Mouse (Mus musculus) liver, adult 2 months (tissue): ENCODE measurements at regions not wholly inside any gene's neighbourhood (a gene's known extent, or its start where the extent isn't known, plus 50 kb on each side); places are given as distances from the start of the nearest gene placed in this dataset.

ENCODE experiments used
- DNase-seq: peaks from one replicate; pipeline ENCODE4 v3.0.0-alpha.2; 2011; ENCODE audit warnings: low read depth, low spot score; ENCODE audit errors: extremely low read depth
- H3K27ac ChIP-seq: fragments of 200-500 bp; replicated peaks from 2 replicates; pipeline ENCODE4 v1.5.1; 2012; ENCODE audit warnings: low read depth, mild to moderate bottlenecking, control low read depth, inconsistent platforms, low read length; ENCODE audit not compliant: insufficient read depth
- H3K27me3 ChIP-seq: fragments of 200-500 bp; 2 replicates; pipeline ENCODE4 v1.6.1; 2012; ENCODE audit warnings: mild to moderate bottlenecking, moderate library complexity, low read length, inconsistent platforms; ENCODE audit not compliant: control insufficient read depth, insufficient read depth
- H3K36me3 ChIP-seq: fragments of 200-500 bp; 2 replicates; pipeline ENCODE4 v1.6.1; 2012; ENCODE audit warnings: low read length, inconsistent platforms; ENCODE audit not compliant: control insufficient read depth, insufficient read depth
- H3K4me1 ChIP-seq: fragments of 200-500 bp; 2 replicates; pipeline ENCODE4 v1.6.1; 2011; ENCODE audit warnings: low read length; ENCODE audit not compliant: control insufficient read depth, insufficient read depth
- H3K4me3 ChIP-seq: fragments of 200-500 bp; 2 replicates; pipeline ENCODE4 v1.5.1; 2011; ENCODE audit warnings: low read depth, mild to moderate bottlenecking, control low read depth, low read length, moderate library complexity; ENCODE audit not compliant: insufficient read depth
- H3K79me2 ChIP-seq: fragments of 200-500 bp; 2 replicates; pipeline ENCODE4 v1.6.1; 2012; ENCODE audit warnings: inconsistent platforms, mild to moderate bottlenecking, low read length, moderate library complexity; ENCODE audit not compliant: control insufficient read depth, insufficient read depth
- H3K9ac ChIP-seq: fragments of 200-500 bp; 2 replicates; pipeline ENCODE4 v1.6.1; 2012; ENCODE audit warnings: low read depth, mild to moderate bottlenecking, control low read depth, inconsistent platforms, low read length
- CTCF ChIP-seq: fragments of 200-500 bp; IDR thresholded peaks from 2 replicates; pipeline ENCODE4 v1.5.1; 2011; ENCODE audit warnings: low read depth, low read length, control low read depth
- POLR2A ChIP-seq: fragments of 200-500 bp; IDR thresholded peaks from 2 replicates; pipeline ENCODE4 v1.6.1; 2011; ENCODE audit warnings: low read length, control low read depth; ENCODE audit not compliant: insufficient read depth; ENCODE audit errors: extremely low read depth
- WGBS: fragments of 180-500 bp; shearing (Covaris S2); methylation state at CpG from one replicate; pipeline ENCODE4 v1.1.7; 2018; 5-methylcytosine and 5-hydroxymethylcytosine counted together

- H3K27me3 ChIP-seq: no peaks in the 10 kb centered on the region
- H3K9ac ChIP-seq: no peak overlapping the region
- no peaks in the 10 kb centered on the region for H3K4me1 ChIP-seq
- no peak overlapping the region for H3K4me3 ChIP-seq
- DNase-seq: no peak
- H3K36me3 ChIP-seq: no peaks in the 10 kb centered on the region
- no peak for TF ChIP-seq POLR2A
- TF ChIP-seq CTCF: no peak
- H3K79me2 ChIP-seq: no peaks in the 10 kb centered on the region
- H3K27ac ChIP-seq: no peak overlapping the region
These were observed 174.6 kb upstream of the Btg1 start for GRCm38 (mm10) chr10:96442165-96442564.

- TF ChIP-seq CTCF (no peak), POLR2A (no peak)
- H3K4me3 ChIP-seq: no peak overlapping the region
- H3K79me2 ChIP-seq: no peaks in the 10 kb centered on the region
- no peak overlapping the region for H3K9ac ChIP-seq
- H3K27ac ChIP-seq: no peak overlapping the region
- no peak for DNase-seq
- no peaks in the 10 kb centered on the region for H3K27me3 ChIP-seq
- no peaks in the 10 kb centered on the region for H3K4me1 ChIP-seq
- over 99% methylated on average over 4 of the region's 4 CpGs for WGBS
- H3K36me3 ChIP-seq: no peaks in the 10 kb centered on the region
These were observed 166.5 kb upstream of the Btg1 start for GRCm38 (mm10) chr10:96450266-96450665.

- H3K9ac ChIP-seq: no peak overlapping the region
- no peaks in the 10 kb centered on the region for H3K36me3 ChIP-seq
- H3K79me2 ChIP-seq: no peaks in the 10 kb centered on the region
These were observed 161.9 kb upstream of the Btg1 start for GRCm38 (mm10) chr10:96454857-96455256.

GRCm38 (mm10) chr10:96458551-96458950 lies 158.3 kb upstream of the Btg1 start:
- Histone ChIP-seq H3K4me3 (no peak overlapping the region), H3K4me1 (no peaks in the 10 kb centered on the region), H3K27ac (no peak overlapping the region), H3K9ac (no peak overlapping the region), H3K27me3 (no peaks in the 10 kb centered on the region), H3K36me3 (no peaks in the 10 kb centered on the region), H3K79me2 (no peaks in the 10 kb centered on the region)
- 97% methylated on average over 4 of the region's 4 CpGs for WGBS
- no peak for DNase-seq
- TF ChIP-seq POLR2A (no peak), CTCF (no peak)

More at GRCm38 (mm10) chr10:96454857-96455256, 161.9 kb upstream of the Btg1 start:
- Histone ChIP-seq H3K27me3 (no peaks in the 10 kb centered on the region), H3K4me1 (no peaks in the 10 kb centered on the region), H3K4me3 (no peak overlapping the region), H3K27ac (no peak overlapping the region)
- DNase-seq: no peak
- 93% methylated on average over 6 of the region's 6 CpGs for WGBS
- TF ChIP-seq POLR2A (no peak), CTCF (no peak)

DNA sequence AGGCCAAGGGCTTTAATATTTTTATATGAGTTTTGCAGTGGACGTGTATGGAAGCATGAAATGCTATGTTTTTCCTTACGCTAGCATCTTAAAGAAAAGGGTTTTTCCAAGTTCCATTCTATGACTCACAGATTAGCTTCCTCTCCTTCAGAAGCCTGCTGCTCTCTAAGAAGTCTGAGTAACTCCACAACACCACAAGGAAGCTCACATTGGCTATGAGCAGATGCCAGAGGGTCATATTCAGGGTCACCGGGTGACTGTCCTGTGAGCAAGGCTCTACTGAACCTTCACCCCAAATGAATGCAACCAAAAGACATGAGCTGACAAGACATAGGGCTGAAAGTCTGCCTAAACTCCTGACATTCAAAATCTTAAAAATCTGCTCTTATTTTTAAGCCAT lies 157.6 kb upstream of the Btg1 start:
- Histone ChIP-seq H3K4me3 (no peak overlapping the region), H3K27me3 (no peaks in the 10 kb centered on the region), H3K79me2 (no peaks in the 10 kb centered on the region), H3K36me3 (no peaks in the 10 kb centered on the region), H3K4me1 (no peaks in the 10 kb centered on the region), H3K27ac (no peak overlapping the region), H3K9ac (no peak overlapping the region)
- DNase-seq: peak; percentile 16
- TF ChIP-seq CTCF: no peak
- TF ChIP-seq POLR2A: no peak
- 68% methylated on average over 3 of the region's 3 CpGs for WGBS

- no peak for TF ChIP-seq CTCF
- TF ChIP-seq POLR2A: no peak
- no peak overlapping the region for H3K4me3 ChIP-seq
- H3K27ac ChIP-seq: no peak overlapping the region
- H3K79me2 ChIP-seq: no peaks in the 10 kb centered on the region
- no peaks in the 10 kb centered on the region for H3K27me3 ChIP-seq
- H3K36me3 ChIP-seq: no peaks in the 10 kb centered on the region
- no peak for DNase-seq
- no peak overlapping the region for H3K9ac ChIP-seq
- H3K4me1 ChIP-seq: no peaks in the 10 kb centered on the region
- 76% methylated on average over 9 of the region's 9 CpGs for WGBS
These were observed 156.7 kb upstream of the Btg1 start for GRCm38 (mm10) chr10:96460151-96460550.
